Mouse (Mus musculus) lung, adult 2 months (tissue): ENCODE results near the gene Gm29797.

ENCODE experiments used
- CTCF ChIP-seq: fragments of 200-500 bp; IDR thresholded peaks from 2 replicates; pipeline ENCODE4 v1.5.1; 2011; ENCODE audit warnings: mild to moderate bottlenecking, low read length, control low read depth; ENCODE audit not compliant: insufficient read depth
- POLR2A ChIP-seq: fragments of 200-500 bp; IDR thresholded peaks from 2 replicates; pipeline ENCODE4 v1.6.1; 2011; ENCODE audit warnings: low read depth, mild to moderate bottlenecking, control low read depth, low read length, borderline replicate concordance; ENCODE audit errors: extremely low read depth

DNA sequence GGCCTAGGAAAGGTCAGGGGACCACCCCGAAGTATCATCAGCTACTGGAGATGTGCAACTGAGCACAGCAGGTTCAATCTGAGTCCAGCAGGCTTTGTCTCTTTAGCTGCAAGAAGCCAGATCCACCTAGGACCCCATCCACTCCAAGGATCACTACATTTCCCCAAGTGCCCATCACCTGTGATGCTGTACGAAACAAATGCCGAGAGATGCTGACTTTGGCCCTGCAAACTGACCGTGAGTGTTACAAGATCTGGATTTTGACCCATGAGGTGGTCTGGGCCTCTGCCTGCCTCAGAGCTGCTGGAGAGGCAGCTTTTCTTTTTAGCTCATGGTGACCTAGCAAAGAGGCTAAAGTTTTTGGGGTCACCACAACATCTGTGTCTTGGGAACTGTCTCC, 28.9 kb downstream of the Gm29797 start:
- TF ChIP-seq CTCF (no peak), POLR2A (no peak)
